Mouse (Mus musculus) embryo, embryonic 11.5 days (tissue): ENCODE results near the gene Mybph.
A peak's percentile ranks its signal among the peaks of the same experiment; 100 is the strongest.

Experiments used
- DNase-seq: peaks from one replicate; pipeline ENCODE4 v3.0.0-alpha.2; 2012; ENCODE audit warnings: low read depth, low spot score

Gene Mybph

GRCm38 (mm10) chr1:134184089-134184488, 9.2 kb upstream of the Mybph start:
- DNase-seq, result no peak

GRCm38 (mm10) chr1:134188217-134188616, 5.0 kb upstream of the Mybph start:
- no peak for DNase-seq

GRCm38 (mm10) chr1:134188989-134189729, 4.1 kb upstream of the Mybph start:
- DNase-seq, result no peak

- no peak for DNase-seq
These were observed 2.1 kb upstream of the Mybph start for GRCm38 (mm10) chr1:134191192-134191591.

GRCm38 (mm10) chr1:134192024-134192423, 1.2 kb upstream of the Mybph start:
- no peak for DNase-seq

- no peak for DNase-seq
These were observed 488 bp downstream of the Mybph start for GRCm38 (mm10) chr1:134193674-134194197.

GRCm38 (mm10) chr1:134194298-134195022, 1.2 kb downstream of the Mybph start:
- no peak for DNase-seq

GRCm38 (mm10) chr1:134195117-134195516, 1.9 kb downstream of the Mybph start:
- DNase-seq, result no peak

GRCm38 (mm10) chr1:134195571-134195970, 2.3 kb downstream of the Mybph start:
- no peak for DNase-seq

- no peak for DNase-seq
These were observed 2.7 kb downstream of the Mybph start for GRCm38 (mm10) chr1:134195979-134196378.

- no peak for DNase-seq
These were observed 3.1 kb downstream of the Mybph start for GRCm38 (mm10) chr1:134196386-134196785.

GRCm38 (mm10) chr1:134197325-134197982, 4.2 kb downstream of the Mybph start:
- no peak for DNase-seq

- DNase-seq, result no peak
These were observed 5.1 kb downstream of the Mybph start for GRCm38 (mm10) chr1:134198197-134198995.

- no peak for DNase-seq
These were observed 7.2 kb downstream of the Mybph start for GRCm38 (mm10) chr1:134200481-134200880.

- DNase-seq, result no peak
These were observed 7.9 kb downstream of the Mybph start for GRCm38 (mm10) chr1:134200998-134201686.

- DNase-seq, result peak; percentile 24
These were observed 8.6 kb downstream of the Mybph start for GRCm38 (mm10) chr1:134201751-134202420.

GRCm38 (mm10) chr1:134204230-134204629, 11.0 kb downstream of the Mybph start:
- DNase-seq, result no peak

- no peak for DNase-seq
These were observed 12.2 kb downstream of the Mybph start for GRCm38 (mm10) chr1:134205296-134206018.

GRCm38 (mm10) chr1:134206085-134206484, 12.8 kb downstream of the Mybph start:
- no peak for DNase-seq
